Mouse (Mus musculus): ENCODE results near the gene Ttc36.
A peak's percentile ranks its signal among the peaks of the same experiment; 100 is the strongest.
"Not testable (repeated sequence)": the region's sequence is repeated elsewhere in the genome, so short reads cannot be mapped to it uniquely, and the experiment has no call there.

Gene Ttc36

GRCm38 (mm10) chr9:44772392-44772749 is 30.5 kb downstream of the Ttc36 start:
- DNase-seq: no peak

- no peak for DNase-seq
Observed at GRCm38 (mm10) chr9:44771376-44771775, 31.5 kb downstream of the Ttc36 start.

- DNase-seq: not testable (repeated sequence)
Observed at GRCm38 (mm10) chr9:44768029-44768394, 34.9 kb downstream of the Ttc36 start.

GRCm38 (mm10) chr9:44767101-44768028 is 35.5 kb downstream of the Ttc36 start, which contains the start of the genes Arcn1 and Ift46:
Gene Arcn1 (minus strand): TSS chr9:44767845.
Gene Ift46 (plus strand): TSS chr9:44767908.
- DNase-seq: peak; percentile 81 to 88

- no peak for DNase-seq
Observed at GRCm38 (mm10) chr9:44760873-44761272, 42.0 kb downstream of the Ttc36 start.
